Mouse (Mus musculus): Measurements from ENCODE around the gene Dhrs3. TPM values are rescaled to one million over a fixed set of nuclear protein-coding genes. Genes with fewer than 3 reads are reported as not detected.

The Dhrs3 gene
- polyA plus RNA-seq, 1 experiment from 2014 or later, result 93.0 TPM

- H3K9me3 ChIP-seq (ENCODE audit: control insufficient read depth), result no peaks in the 10 kb centered on the region
- no peak overlapping the region for H3K27ac ChIP-seq (ENCODE audit: low read depth, low read length)
- ATAC-seq, result no peak
- no peaks in the 10 kb centered on the region for H3K36me3 ChIP-seq (ENCODE audit: control insufficient read depth, insufficient read depth)
- WGBS, result 53% methylated on average over 1 of the region's 1 CpGs
- H3K27me3 ChIP-seq (replicated peaks; ENCODE audit: control insufficient read depth, insufficient read depth, low read length), result no peaks in the 10 kb centered on the region
- H3K4me3 ChIP-seq (ENCODE audit: low read depth, low read length), result no peak overlapping the region
- H3K9ac ChIP-seq (ENCODE audit: low read depth, low read length), result no peak overlapping the region
- H3K4me1 ChIP-seq (replicated peaks; ENCODE audit: control insufficient read depth, insufficient read depth, low read length), result no peaks in the 10 kb centered on the region
- H3K4me2 ChIP-seq (replicated peaks; ENCODE audit: low read depth), result no peak overlapping the region
- TF ChIP-seq CTCF (IDR thresholded peaks at IDR 0.05; ENCODE audit: low read depth), result no peak
Observed at GRCm38 (mm10) chr4:144879549-144879948, 13.1 kb upstream of the Dhrs3 start.

GRCm38 (mm10) chr4:144881376-144881775, 11.3 kb upstream of the Dhrs3 start:
- Histone ChIP-seq H3K9me3 (ENCODE audit: control insufficient read depth) (no peaks in the 10 kb centered on the region), H3K36me3 (ENCODE audit: control insufficient read depth, insufficient read depth) (no peaks in the 10 kb centered on the region), H3K9ac (ENCODE audit: low read depth, low read length) (no peak overlapping the region), H3K4me3 (ENCODE audit: low read depth, low read length) (no peak overlapping the region), H3K4me2 (replicated peaks; ENCODE audit: low read depth) (no peak overlapping the region), H3K27me3 (replicated peaks; ENCODE audit: control insufficient read depth, insufficient read depth, low read length) (no peaks in the 10 kb centered on the region), H3K27ac (ENCODE audit: low read depth, low read length) (no peak overlapping the region), H3K4me1 (replicated peaks; ENCODE audit: control insufficient read depth, insufficient read depth, low read length) (no peaks in the 10 kb centered on the region)
- ATAC-seq, result no peak
- TF ChIP-seq CTCF (IDR thresholded peaks at IDR 0.05; ENCODE audit: low read depth), result no peak
- 84% methylated on average over 2 of the region's 2 CpGs for WGBS

- WGBS, result 69% methylated on average over 8 of the region's 8 CpGs
Observed at GRCm38 (mm10) chr4:144882881-144883331, 9.7 kb upstream of the Dhrs3 start.

GRCm38 (mm10) chr4:144886460-144886859, 6.2 kb upstream of the Dhrs3 start:
- Histone ChIP-seq H3K27ac (ENCODE audit: low read depth, low read length) (no peak overlapping the region), H3K27me3 (replicated peaks; ENCODE audit: control insufficient read depth, insufficient read depth, low read length) (no peaks in the 10 kb centered on the region), H3K9me3 (ENCODE audit: control insufficient read depth) (no peaks in the 10 kb centered on the region), H3K9ac (ENCODE audit: low read depth, low read length) (no peak overlapping the region), H3K36me3 (ENCODE audit: control insufficient read depth, insufficient read depth) (no peaks in the 10 kb centered on the region), H3K4me2 (replicated peaks; ENCODE audit: low read depth) (no peak overlapping the region), H3K4me3 (ENCODE audit: low read depth, low read length) (no peak overlapping the region), H3K4me1 (replicated peaks; ENCODE audit: control insufficient read depth, insufficient read depth, low read length) (no peaks in the 10 kb centered on the region; the same call in 1 of the 2 replicates)
- ATAC-seq, result no peak
- TF ChIP-seq CTCF (IDR thresholded peaks at IDR 0.05; ENCODE audit: low read depth), result no peak
- 72% methylated on average over 6 of the region's 6 CpGs for WGBS

More at GRCm38 (mm10) chr4:144882881-144883331, 9.7 kb upstream of the Dhrs3 start:
- no peak for TF ChIP-seq CTCF (IDR thresholded peaks at IDR 0.05; ENCODE audit: low read depth)
- H3K9ac ChIP-seq (ENCODE audit: low read depth, low read length), result no peak overlapping the region
- H3K9me3 ChIP-seq (ENCODE audit: control insufficient read depth), result no peaks in the 10 kb centered on the region
- no peak overlapping the region for H3K4me2 ChIP-seq (replicated peaks; ENCODE audit: low read depth)
- H3K36me3 ChIP-seq (ENCODE audit: control insufficient read depth, insufficient read depth), result no peaks in the 10 kb centered on the region
- H3K27ac ChIP-seq (ENCODE audit: low read depth, low read length), result no peak overlapping the region
- no peak for ATAC-seq
- no peaks in the 10 kb centered on the region for H3K4me1 ChIP-seq (replicated peaks; ENCODE audit: control insufficient read depth, insufficient read depth, low read length)
- no peak overlapping the region for H3K4me3 ChIP-seq (ENCODE audit: low read depth, low read length)
- no peaks in the 10 kb centered on the region for H3K27me3 ChIP-seq (replicated peaks; ENCODE audit: control insufficient read depth, insufficient read depth, low read length)

GRCm38 (mm10) chr4:144888750-144889149, 3.9 kb upstream of the Dhrs3 start:
- no peaks in the 10 kb centered on the region for H3K9me3 ChIP-seq (ENCODE audit: control insufficient read depth)
- no peak overlapping the region for H3K27ac ChIP-seq (ENCODE audit: low read depth, low read length)
- H3K4me1 ChIP-seq (replicated peaks; ENCODE audit: control insufficient read depth, insufficient read depth, low read length), result no peaks in the 10 kb centered on the region; the same call in 1 of the 2 replicates
- ATAC-seq, result no peak
- no peak for TF ChIP-seq CTCF (IDR thresholded peaks at IDR 0.05; ENCODE audit: low read depth)
- H3K9ac ChIP-seq (ENCODE audit: low read depth, low read length), result no peak overlapping the region
- no peaks in the 10 kb centered on the region for H3K36me3 ChIP-seq (ENCODE audit: control insufficient read depth, insufficient read depth)
- no peak overlapping the region for H3K4me3 ChIP-seq (ENCODE audit: low read depth, low read length)
- no peaks in the 10 kb centered on the region for H3K27me3 ChIP-seq (replicated peaks; ENCODE audit: control insufficient read depth, insufficient read depth, low read length)
- H3K4me2 ChIP-seq (replicated peaks; ENCODE audit: low read depth), result no peak overlapping the region
- WGBS, result 80% methylated on average over 4 of the region's 4 CpGs

- no peak for ATAC-seq
- H3K9me3 ChIP-seq (ENCODE audit: control insufficient read depth), result no peaks in the 10 kb centered on the region
- TF ChIP-seq CTCF (IDR thresholded peaks at IDR 0.05; ENCODE audit: low read depth), result no peak
- WGBS, result 82% methylated on average over 9 of the region's 9 CpGs
- H3K36me3 ChIP-seq (ENCODE audit: control insufficient read depth, insufficient read depth), result no peaks in the 10 kb centered on the region
- no peak overlapping the region for H3K4me2 ChIP-seq (replicated peaks; ENCODE audit: low read depth)
- H3K27me3 ChIP-seq (replicated peaks; ENCODE audit: control insufficient read depth, insufficient read depth, low read length), result no peaks in the 10 kb centered on the region
- H3K27ac ChIP-seq (ENCODE audit: low read depth, low read length), result no peak overlapping the region
- no peak overlapping the region for H3K4me3 ChIP-seq (ENCODE audit: low read depth, low read length)
- H3K9ac ChIP-seq (ENCODE audit: low read depth, low read length), result no peak overlapping the region
- no peaks in the 10 kb centered on the region; the same call in 1 of the 2 replicates for H3K4me1 ChIP-seq (replicated peaks; ENCODE audit: control insufficient read depth, insufficient read depth, low read length)
Observed at GRCm38 (mm10) chr4:144889505-144890301, 2.9 kb upstream of the Dhrs3 start.

Measured in intestine, postnatal 0 days (tissue).